Mouse (Mus musculus) liver, adult 2 months (tissue): ENCODE data around the gene Fzd4. TPM values are rescaled to one million over a fixed set of nuclear protein-coding genes. Genes with fewer than 3 reads are reported as not detected.

Experiments
- DNase-seq: peaks from one replicate; pipeline ENCODE4 v3.0.0-alpha.2; 2011; ENCODE audit warnings: low read depth, low spot score; ENCODE audit errors: extremely low read depth
- H3K27ac ChIP-seq: fragments of 200-500 bp; replicated peaks from 2 replicates; pipeline ENCODE4 v1.5.1; 2012; ENCODE audit warnings: low read depth, mild to moderate bottlenecking, control low read depth, inconsistent platforms, low read length; ENCODE audit not compliant: insufficient read depth
- H3K27me3 ChIP-seq: fragments of 200-500 bp; 2 replicates; pipeline ENCODE4 v1.6.1; 2012; ENCODE audit warnings: mild to moderate bottlenecking, moderate library complexity, low read length, inconsistent platforms; ENCODE audit not compliant: control insufficient read depth, insufficient read depth
- H3K36me3 ChIP-seq: fragments of 200-500 bp; 2 replicates; pipeline ENCODE4 v1.6.1; 2012; ENCODE audit warnings: low read length, inconsistent platforms; ENCODE audit not compliant: control insufficient read depth, insufficient read depth
- H3K4me1 ChIP-seq: fragments of 200-500 bp; 2 replicates; pipeline ENCODE4 v1.6.1; 2011; ENCODE audit warnings: low read length; ENCODE audit not compliant: control insufficient read depth, insufficient read depth
- H3K4me3 ChIP-seq: fragments of 200-500 bp; 2 replicates; pipeline ENCODE4 v1.5.1; 2011; ENCODE audit warnings: low read depth, mild to moderate bottlenecking, control low read depth, low read length, moderate library complexity; ENCODE audit not compliant: insufficient read depth
- H3K79me2 ChIP-seq: fragments of 200-500 bp; 2 replicates; pipeline ENCODE4 v1.6.1; 2012; ENCODE audit warnings: inconsistent platforms, mild to moderate bottlenecking, low read length, moderate library complexity; ENCODE audit not compliant: control insufficient read depth, insufficient read depth
- H3K9ac ChIP-seq: fragments of 200-500 bp; 2 replicates; pipeline ENCODE4 v1.6.1; 2012; ENCODE audit warnings: low read depth, mild to moderate bottlenecking, control low read depth, inconsistent platforms, low read length
- CTCF ChIP-seq: fragments of 200-500 bp; IDR thresholded peaks from 2 replicates; pipeline ENCODE4 v1.5.1; 2011; ENCODE audit warnings: low read depth, low read length, control low read depth
- POLR2A ChIP-seq: fragments of 200-500 bp; IDR thresholded peaks from 2 replicates; pipeline ENCODE4 v1.6.1; 2011; ENCODE audit warnings: low read length, control low read depth; ENCODE audit not compliant: insufficient read depth; ENCODE audit errors: extremely low read depth
- WGBS: fragments of 180-500 bp; shearing (Covaris S2); methylation state at CpG from one replicate; pipeline ENCODE4 v1.1.7; 2018; 5-methylcytosine and 5-hydroxymethylcytosine counted together
- polyA plus RNA-seq: library from polyadenylated mRNA; depleted of rRNA; stranded (reverse); fragments of >200 nt; gene quantifications from 2 replicates; pipeline ENCODE4 v1.2.3, GENCODE M21; 2012
- total RNA-seq: library from RNA; depleted of rRNA; stranded (reverse); fragments of >200 nt; gene quantifications from 2 replicates; pipeline ENCODE4 v1.2.3, GENCODE M21; 2014

The Fzd4 gene
- total and polyA plus RNA-seq, 2 experiments, result 4.8 to 11.5 TPM

GRCm38 (mm10) chr7:89388981-89389380, 15.2 kb upstream of the Fzd4 start:
- no peak overlapping the region for H3K4me3 ChIP-seq
- no peak overlapping the region for H3K9ac ChIP-seq
- WGBS, result 94% methylated on average over 3 of the region's 3 CpGs
- H3K79me2 ChIP-seq, result no peaks in the 10 kb centered on the region
- H3K36me3 ChIP-seq, result no peaks in the 10 kb centered on the region
- TF ChIP-seq POLR2A (no peak), CTCF (no peak)
- H3K27me3 ChIP-seq, result no peaks in the 10 kb centered on the region
- peaks cover 11% of the 10 kb centered on the region for H3K4me1 ChIP-seq
- no peak for DNase-seq
- no peak overlapping the region for H3K27ac ChIP-seq

GRCm38 (mm10) chr7:89390660-89391059, 13.5 kb upstream of the Fzd4 start:
- no peaks in the 10 kb centered on the region for H3K36me3 ChIP-seq
- no peaks in the 10 kb centered on the region for H3K27me3 ChIP-seq
- DNase-seq, result peak; percentile 75

GRCm38 (mm10) chr7:89391281-89391680, 12.9 kb upstream of the Fzd4 start:
- Histone ChIP-seq H3K9ac (no peak overlapping the region), H3K79me2 (no peaks in the 10 kb centered on the region), H3K36me3 (no peaks in the 10 kb centered on the region), H3K4me3 (no peak overlapping the region), H3K27me3 (no peaks in the 10 kb centered on the region), H3K27ac (peak overlapping the region; percentile 22), H3K4me1 (peaks cover 11% of the 10 kb centered on the region)
- peak; percentile 94 for DNase-seq
- 37% methylated on average over 3 of the region's 3 CpGs for WGBS
- TF ChIP-seq POLR2A (no peak), CTCF (no peak)

More at GRCm38 (mm10) chr7:89390660-89391059, 13.5 kb upstream of the Fzd4 start:
- Histone ChIP-seq H3K9ac (no peak overlapping the region), H3K4me3 (no peak overlapping the region), H3K27ac (peak overlapping the region; percentile 5; the same call in 1 of the 2 replicates), H3K4me1 (peaks cover 11% of the 10 kb centered on the region), H3K79me2 (no peaks in the 10 kb centered on the region)
- 12% methylated on average over 2 of the region's 2 CpGs for WGBS
- TF ChIP-seq CTCF (no peak), POLR2A (no peak)

- no peak overlapping the region for H3K9ac ChIP-seq
- peak; percentile 89 for DNase-seq
- H3K4me3 ChIP-seq, result no peak overlapping the region
- no peak for TF ChIP-seq POLR2A
- no peak for TF ChIP-seq CTCF
- H3K36me3 ChIP-seq, result no peaks in the 10 kb centered on the region
- peak overlapping the region; percentile 22 for H3K27ac ChIP-seq
- H3K79me2 ChIP-seq, result no peaks in the 10 kb centered on the region
- H3K27me3 ChIP-seq, result no peaks in the 10 kb centered on the region
- WGBS, result 11% methylated on average over 4 of the region's 4 CpGs
- H3K4me1 ChIP-seq, result peaks cover 11% of the 10 kb centered on the region
Observed at GRCm38 (mm10) chr7:89391831-89392230, 12.3 kb upstream of the Fzd4 start.

GRCm38 (mm10) chr7:89392388-89392787, 11.8 kb upstream of the Fzd4 start:
- peak; percentile 75 for DNase-seq
- 19% methylated on average over 4 of the region's 4 CpGs for WGBS
- H3K27ac ChIP-seq, result peak overlapping the region; percentile 22

GRCm38 (mm10) chr7:89392825-89393224, 11.3 kb upstream of the Fzd4 start:
- peak; percentile 50 for DNase-seq
- Histone ChIP-seq H3K79me2 (no peaks in the 10 kb centered on the region), H3K4me1 (peaks cover 11% of the 10 kb centered on the region), H3K36me3 (no peaks in the 10 kb centered on the region), H3K27ac (no peak overlapping the region), H3K9ac (no peak overlapping the region), H3K27me3 (no peaks in the 10 kb centered on the region), H3K4me3 (no peak overlapping the region)
- 85% methylated on average over 1 of the region's 1 CpGs for WGBS
- no peak for TF ChIP-seq CTCF
- TF ChIP-seq POLR2A, result no peak

More at GRCm38 (mm10) chr7:89392388-89392787, 11.8 kb upstream of the Fzd4 start:
- Histone ChIP-seq H3K36me3 (no peaks in the 10 kb centered on the region), H3K4me1 (peaks cover 11% of the 10 kb centered on the region), H3K79me2 (no peaks in the 10 kb centered on the region), H3K9ac (no peak overlapping the region), H3K27me3 (no peaks in the 10 kb centered on the region), H3K4me3 (no peak overlapping the region)
- TF ChIP-seq CTCF (no peak), POLR2A (no peak)
